Mouse (Mus musculus) erythroid progenitor cell, adult 5-6 weeks (primary cell): ENCODE measurements around the gene Clcnkb. TPM values are rescaled to one million over a fixed set of nuclear protein-coding genes. Genes with fewer than 3 reads are reported as not detected.

Experiments
- ATAC-seq: replicated peaks from 2 replicates; pipeline ENCODE4 v1.8.0; 2016; ENCODE audit warnings: moderate number of reproducible peaks, mild to moderate bottlenecking, moderate TSS enrichment, inconsistent platforms; ENCODE audit not compliant: poor library complexity, low FRiP score, severe bottlenecking
- total RNA-seq, 2 experiments: library from RNA; stranded (forward) in 1 of 2; stranded (reverse) in 1 of 2; fragments of 150-400 nt in 1 of 2; fragments of 186-747, 209-891 nt in 1 of 2; gene quantifications; 2 replicates each; pipeline versions ENCODE4 v1.2.3 to v1.2.4; 2015 to 2017; ENCODE audit warnings: low replicate concordance in 2 of 2

The Clcnkb gene
- total RNA-seq, 2 experiments from 2014 or later, result not detected

DNA sequence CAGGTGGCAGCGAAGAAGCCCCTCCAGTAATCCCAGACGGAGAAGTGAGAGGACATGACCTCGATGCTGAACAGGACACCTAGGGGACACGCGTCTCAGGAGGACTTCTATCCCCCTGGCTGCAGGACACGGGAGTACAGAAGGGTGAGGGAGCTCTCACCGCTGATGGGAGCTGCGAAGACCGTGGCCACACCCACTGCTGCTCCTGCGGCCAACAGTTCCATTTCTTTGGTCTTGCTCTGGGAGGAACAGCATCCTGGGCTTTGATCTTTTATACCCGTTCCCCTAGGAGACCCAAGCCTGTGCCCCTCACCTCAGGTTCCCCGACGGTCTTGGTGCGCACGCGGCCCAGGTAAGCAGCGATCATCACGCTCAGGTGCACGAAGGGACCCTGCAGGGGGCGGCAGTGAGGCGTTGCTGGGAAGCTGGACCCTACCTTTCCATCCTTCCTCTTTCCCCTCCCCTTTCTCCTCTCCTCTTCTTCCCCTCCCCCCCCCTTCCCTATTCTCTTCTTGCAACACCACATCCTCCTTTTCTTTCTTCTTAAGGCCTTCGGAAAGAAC, 4.3 kb downstream of the Clcnkb start:
- no peak for ATAC-seq

GRCm38 (mm10) chr4:141408577-141408976, 7.2 kb downstream of the Clcnkb start:
- no peak for ATAC-seq

GRCm38 (mm10) chr4:141406516-141407299, 9.1 kb downstream of the Clcnkb start:
- no peak; the same call in 1 of the 2 replicates for ATAC-seq

DNA sequence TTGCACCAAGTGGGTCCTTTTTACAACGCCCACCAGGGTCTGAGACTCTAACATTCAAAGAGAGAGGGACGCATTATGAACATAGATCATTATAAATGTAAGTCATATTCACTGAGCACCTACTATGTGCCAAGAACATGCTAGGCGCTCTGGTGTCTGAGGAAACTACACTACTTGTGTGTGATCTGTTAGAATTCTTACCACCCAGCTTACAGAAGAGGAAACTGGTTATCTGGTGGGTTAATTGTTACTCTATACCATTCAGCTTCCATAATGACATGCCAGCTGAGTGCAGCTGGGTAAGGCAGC, 10.5 kb downstream of the Clcnkb start:
- ATAC-seq, result no peak

DNA sequence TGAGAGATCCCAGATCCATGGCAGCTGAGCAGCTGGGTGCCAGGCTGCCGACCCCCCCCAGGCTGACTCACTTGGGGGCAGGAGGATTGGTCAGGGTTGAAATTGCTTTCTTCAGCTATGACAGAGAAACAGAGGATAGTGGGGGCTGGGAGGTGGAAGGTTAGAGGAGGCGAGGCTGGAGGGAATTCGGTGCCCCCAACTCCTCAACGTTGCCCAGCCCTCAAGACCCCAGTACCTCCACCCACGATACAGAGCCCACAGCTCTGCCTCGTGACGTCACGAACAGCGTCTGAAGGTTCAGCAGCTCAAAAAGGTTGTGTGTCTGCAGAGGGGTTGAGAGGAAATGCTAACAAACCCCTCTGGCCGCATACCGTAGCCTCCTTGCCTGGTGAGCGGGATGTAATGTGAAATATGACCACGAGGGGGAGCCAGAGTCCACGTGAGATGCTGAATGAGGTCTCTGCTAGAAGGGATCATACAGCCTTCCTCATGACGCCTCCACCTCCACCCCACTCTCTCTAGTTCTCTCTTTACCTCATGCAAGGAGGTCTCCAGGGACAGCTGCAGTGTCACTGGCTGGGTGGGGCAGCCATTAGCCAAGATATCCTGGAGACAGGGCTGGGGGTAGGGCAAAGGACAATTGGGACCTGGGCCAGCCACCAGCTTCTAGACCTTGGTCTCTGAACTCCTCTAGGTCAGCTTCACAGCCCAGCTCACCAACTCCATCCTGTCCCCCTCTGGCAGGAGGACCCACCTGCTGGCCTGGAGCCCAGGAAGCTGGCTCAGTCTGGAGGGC, 11.1 kb downstream of the Clcnkb start:
- peak; percentile 66 for ATAC-seq

GRCm38 (mm10) chr4:141400171-141400570, 15.6 kb downstream of the Clcnkb start:
- no peak for ATAC-seq

DNA sequence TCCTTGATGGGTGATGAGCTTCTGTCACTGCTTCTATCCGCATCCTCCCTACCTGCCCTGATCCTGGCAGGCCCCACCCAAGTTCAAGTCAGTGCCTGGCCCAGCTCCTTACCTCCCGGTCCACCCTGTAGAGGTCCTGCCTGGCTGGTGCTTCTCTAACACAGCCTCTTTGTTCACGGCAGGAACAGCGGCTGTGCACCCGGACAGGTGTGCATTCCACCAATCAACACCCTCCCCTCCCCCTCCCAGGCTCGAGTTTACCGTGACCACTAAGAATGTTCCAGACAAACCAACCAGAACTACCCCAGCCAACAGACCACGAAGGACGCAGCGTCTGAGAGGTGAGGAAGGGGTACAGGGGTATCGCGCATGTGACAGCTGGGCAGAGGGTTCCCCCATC, 17.3 kb downstream of the Clcnkb start, which contains the start of gene Clcnka:
TSS of gene Clcnka (minus strand) at position 180 of the 400 bp plus-strand sequence.
- no peak for ATAC-seq

- no peak for ATAC-seq
Observed at GRCm38 (mm10) chr4:141397861-141398260, 18.0 kb downstream of the Clcnkb start.

DNA sequence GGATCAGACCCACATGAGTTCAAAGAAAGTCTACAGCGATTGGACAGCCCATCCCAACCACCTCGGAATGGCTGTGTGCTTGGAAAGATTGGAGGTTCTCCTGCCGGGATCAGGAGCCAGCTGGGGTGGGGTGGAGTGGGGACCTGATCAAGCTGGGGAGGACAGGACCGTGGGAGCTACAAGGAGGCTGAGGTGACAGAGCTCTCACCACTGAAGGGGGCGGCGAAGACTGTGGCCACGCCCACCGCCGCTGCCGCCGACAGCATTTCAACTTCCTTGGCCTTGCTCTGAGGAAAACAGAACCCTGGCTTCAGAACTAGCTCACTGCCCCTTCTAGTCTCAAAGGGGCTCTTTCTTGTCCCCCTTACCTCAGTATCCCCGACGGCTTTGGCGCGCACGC, 21.1 kb downstream of the Clcnkb start:
- ATAC-seq, result no peak

- ATAC-seq, result no peak
Observed at GRCm38 (mm10) chr4:141391293-141391692, 24.5 kb downstream of the Clcnkb start.

GRCm38 (mm10) chr4:141389366-141390150, 26.3 kb downstream of the Clcnkb start:
- ATAC-seq, result no peak

DNA sequence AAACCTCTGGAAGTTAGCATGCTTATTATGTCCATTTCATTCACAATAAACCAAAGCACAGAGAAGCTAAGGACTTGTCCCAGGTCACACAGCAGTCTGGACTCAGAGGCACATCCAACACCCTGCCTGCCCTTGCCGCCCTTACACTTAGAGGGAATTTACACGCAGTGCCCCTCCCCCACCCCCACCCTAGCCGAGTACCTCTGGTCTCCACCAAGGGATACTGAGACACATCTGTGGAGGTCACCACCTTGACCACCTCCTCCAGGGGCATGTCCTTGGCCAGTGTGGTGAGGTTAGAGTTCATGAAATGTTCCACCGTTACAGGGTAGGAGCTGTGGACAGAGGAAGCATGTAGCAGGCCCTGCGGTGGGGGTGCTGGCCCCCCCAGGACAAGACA, 27.9 kb downstream of the Clcnkb start:
- ATAC-seq, result no peak

DNA sequence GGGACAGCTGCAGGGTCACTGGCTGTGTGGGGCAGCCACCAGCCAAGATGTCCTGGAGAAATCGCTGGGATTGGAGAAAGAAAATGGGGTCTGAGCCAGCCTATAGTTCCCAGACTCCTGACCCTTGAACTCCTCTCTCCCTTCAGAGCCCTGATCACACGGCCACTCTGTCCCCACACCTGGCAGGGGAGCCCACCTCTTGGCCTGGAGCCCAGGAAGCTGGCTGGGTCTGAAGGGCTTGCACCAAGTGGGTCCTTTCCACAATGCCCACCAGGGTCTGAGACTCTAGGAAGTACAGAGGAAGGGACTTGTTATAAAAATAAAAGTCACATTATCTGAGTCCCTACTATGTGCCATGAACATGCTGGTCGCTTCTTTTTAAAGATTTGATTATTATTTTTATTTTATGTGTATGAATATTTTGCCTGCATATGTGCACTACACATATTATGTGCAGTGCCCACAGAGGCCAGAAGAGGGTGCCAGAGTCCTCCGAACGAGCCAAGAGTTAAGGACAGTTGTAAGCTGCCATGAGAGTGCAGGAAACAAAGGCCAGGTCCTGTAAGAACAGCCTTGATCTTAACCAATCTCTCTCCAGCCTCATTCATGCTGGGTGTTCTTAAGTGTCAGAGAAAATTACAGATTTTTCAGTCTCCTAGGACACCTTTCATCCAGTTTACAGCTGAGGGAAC, 28.6 kb downstream of the Clcnkb start:
- ATAC-seq, result peak; percentile 60; the same call in 1 of the 2 replicates

- ATAC-seq, result no peak
Observed at GRCm38 (mm10) chr4:141386150-141386549, 29.7 kb downstream of the Clcnkb start.

GRCm38 (mm10) chr4:141385275-141385674, 30.5 kb downstream of the Clcnkb start:
- ATAC-seq, result peak; percentile 63

- ATAC-seq, result no peak
Observed at GRCm38 (mm10) chr4:141382406-141382805, 33.4 kb downstream of the Clcnkb start.

- no peak for ATAC-seq
Observed at GRCm38 (mm10) chr4:141379674-141380073, 36.1 kb downstream of the Clcnkb start.

- no peak for ATAC-seq
Observed at GRCm38 (mm10) chr4:141372426-141372825, 43.4 kb downstream of the Clcnkb start.

DNA sequence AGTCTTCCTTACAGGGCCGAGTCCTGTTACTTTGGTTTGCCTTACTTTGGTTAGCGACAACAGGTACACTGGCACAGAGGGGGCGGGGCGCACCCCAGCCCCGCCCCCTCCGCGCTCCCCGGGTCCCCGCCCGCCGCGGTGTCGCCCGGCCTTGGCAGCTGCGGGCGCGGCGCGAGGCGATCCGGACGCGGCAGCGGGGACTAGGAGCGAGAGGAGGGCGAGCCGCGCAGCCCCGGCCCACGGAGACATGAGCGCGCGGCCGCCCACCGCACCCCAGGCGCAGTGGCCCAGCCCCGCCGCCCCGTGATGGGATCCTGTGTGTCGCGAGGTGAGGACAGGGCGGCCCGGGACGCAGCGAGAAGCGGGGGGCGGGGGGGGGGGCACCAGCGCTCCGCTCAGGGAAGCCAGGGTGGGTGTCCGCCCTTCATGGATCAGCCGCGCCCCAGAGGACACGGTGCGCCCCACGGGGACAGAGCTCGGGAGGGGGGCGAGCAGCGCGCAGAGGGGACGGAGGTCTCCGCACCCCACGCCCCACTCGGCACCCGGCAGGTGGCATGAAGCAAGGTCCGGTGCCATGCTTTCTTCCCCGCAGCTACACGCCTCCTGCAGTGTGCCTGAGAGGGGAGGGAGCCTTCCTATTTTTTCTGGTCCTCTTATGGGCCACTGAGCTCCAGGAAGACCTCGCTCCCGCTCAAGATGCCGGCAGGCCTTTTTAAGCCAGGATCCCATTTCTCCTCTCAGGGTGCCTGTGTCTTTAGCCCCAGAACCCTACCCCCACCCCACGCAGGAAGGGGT, 47.6 kb downstream of the Clcnkb start, which contains the start of gene Fam131c:
TSS of gene Fam131c (plus strand) at position 224 of the 795 bp plus-strand sequence.
- no peak for ATAC-seq
